Mouse (Mus musculus) hindbrain, embryonic 13.5 days (tissue): ENCODE data around the gene Extl2. TPM values are rescaled to one million over a fixed set of nuclear protein-coding genes. Genes with fewer than 3 reads are reported as not detected.

Experiments used
- ATAC-seq: fragments of 200-750 bp; cut with Nextera tagmentation; 2 replicates; pipeline ENCODE4 v1.8.0; 2017; ENCODE audit warnings: moderate TSS enrichment; ENCODE audit not compliant: low FRiP score
- H3K27ac ChIP-seq: fragments of 300-500 bp; sonication (generic); 2 replicates; pipeline ENCODE4 v1.5.1; 2015; ENCODE audit warnings: inconsistent platforms, mild to moderate bottlenecking, moderate library complexity
- H3K27me3 ChIP-seq: fragments of 300-500 bp; sonication (generic); 2 replicates; pipeline ENCODE4 v1.6.1; 2015; ENCODE audit warnings: mild to moderate bottlenecking, inconsistent platforms
- H3K36me3 ChIP-seq: fragments of 300-500 bp; sonication (generic); 2 replicates; pipeline ENCODE4 v1.6.1; 2015; ENCODE audit warnings: mild to moderate bottlenecking, inconsistent platforms
- H3K4me1 ChIP-seq: fragments of 300-500 bp; sonication (generic); replicated peaks from 2 replicates; pipeline ENCODE4 v1.6.1; 2015; ENCODE audit warnings: inconsistent platforms
- H3K4me2 ChIP-seq: fragments of 300-500 bp; sonication (generic); 2 replicates; pipeline ENCODE4 v1.6.1; 2015; ENCODE audit warnings: inconsistent platforms, mild to moderate bottlenecking, moderate library complexity
- H3K4me3 ChIP-seq: fragments of 300-500 bp; sonication (generic); 2 replicates; pipeline ENCODE4 v1.5.1; 2015; ENCODE audit warnings: mild to moderate bottlenecking, inconsistent platforms
- H3K9ac ChIP-seq: fragments of 300-500 bp; sonication (generic); 2 replicates; pipeline ENCODE4 v1.6.1; 2015; ENCODE audit warnings: mild to moderate bottlenecking, inconsistent platforms
- H3K9me3 ChIP-seq: fragments of 300-500 bp; sonication (generic); 2 replicates; pipeline ENCODE4 v1.6.1; 2016; ENCODE audit warnings: inconsistent platforms
- WGBS: fragments of 180-500 bp; shearing (Covaris S2); methylation state at CpG from one replicate; pipeline ENCODE4 v1.1.7; 2015; 5-methylcytosine and 5-hydroxymethylcytosine counted together
- polyA plus RNA-seq: library from polyadenylated mRNA; unstranded; fragments of >200 nt; fragmentation: Nextera tagmentation; extraction: Ambion mirVana; gene quantifications from 2 replicates; pipeline ENCODE4 v1.2.1, GENCODE M21; 2015

Gene Extl2
- 28.5 and 32.2 TPM in 2 replicates for polyA plus RNA-seq

DNA sequence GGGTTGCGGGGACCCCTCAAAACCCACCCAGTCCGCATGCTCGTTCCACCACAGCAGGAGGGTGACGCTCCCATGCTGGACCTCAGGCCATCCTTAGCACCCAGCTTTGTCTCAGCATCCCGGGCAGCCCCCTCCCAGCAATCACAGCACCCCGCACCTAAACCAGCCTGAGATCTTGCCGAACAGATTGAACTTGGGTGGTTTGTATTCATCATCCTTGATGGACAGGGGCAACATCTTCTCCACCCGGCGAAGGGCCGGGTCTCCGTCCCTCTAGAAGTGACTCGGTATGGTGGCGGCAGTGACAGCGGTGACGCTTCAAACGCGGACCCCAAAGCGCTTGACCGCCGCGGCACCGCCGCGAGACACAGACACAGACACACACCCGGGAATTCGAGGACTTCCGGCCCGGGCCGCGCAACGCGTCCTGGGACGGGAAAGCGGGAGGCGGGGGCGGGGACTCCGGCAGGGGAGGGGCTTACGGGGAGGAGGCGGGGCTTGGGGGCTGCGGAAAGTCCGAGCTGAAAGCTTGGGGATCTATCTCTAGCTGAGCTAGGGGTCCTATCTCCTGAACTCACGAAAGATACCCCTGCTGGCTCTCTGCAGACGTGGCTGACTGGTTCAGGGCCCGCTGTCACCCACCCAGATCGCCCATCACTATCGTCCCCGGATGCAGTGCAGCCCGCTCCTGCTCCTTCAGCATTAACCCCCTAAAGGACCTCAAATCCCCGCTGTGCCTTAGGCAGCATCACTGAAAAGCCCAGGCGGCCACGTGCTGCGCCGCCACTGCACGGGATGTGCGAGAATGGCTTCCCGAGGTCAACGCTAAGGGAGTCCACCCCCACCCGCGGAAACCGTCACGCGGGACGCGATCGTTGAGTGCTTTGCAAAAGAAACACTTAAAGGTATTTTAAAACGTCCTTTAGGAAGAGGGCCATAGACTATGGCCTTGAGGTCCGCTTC is at the start of gene Extl2, which contains the start of gene Slc30a7:
Extl2 (plus strand) TSS at position 485 of the 963 bp plus-strand sequence.
Slc30a7 (minus strand) TSS at position 429 of the 963 bp plus-strand sequence.
- H3K9me3 ChIP-seq = no peaks in the 10 kb centered on the region
- peaks cover 42% of the 10 kb centered on the region for H3K4me1 ChIP-seq
- under 1% methylated on average over 67 of the region's 67 CpGs for WGBS
- H3K4me3 ChIP-seq = peak within 1 kb of the TSS; percentile 84
- H3K27me3 ChIP-seq = no peaks in the 10 kb centered on the region
- H3K27ac ChIP-seq = peak within 1 kb of the TSS; percentile 92
- peak within 1 kb of the TSS; percentile 91 for H3K4me2 ChIP-seq
- H3K9ac ChIP-seq = peak within 1 kb of the TSS; percentile 91
- H3K36me3 ChIP-seq = peaks cover 16% of the 10 kb centered on the region
- ATAC-seq = peak; percentile 94

DNA sequence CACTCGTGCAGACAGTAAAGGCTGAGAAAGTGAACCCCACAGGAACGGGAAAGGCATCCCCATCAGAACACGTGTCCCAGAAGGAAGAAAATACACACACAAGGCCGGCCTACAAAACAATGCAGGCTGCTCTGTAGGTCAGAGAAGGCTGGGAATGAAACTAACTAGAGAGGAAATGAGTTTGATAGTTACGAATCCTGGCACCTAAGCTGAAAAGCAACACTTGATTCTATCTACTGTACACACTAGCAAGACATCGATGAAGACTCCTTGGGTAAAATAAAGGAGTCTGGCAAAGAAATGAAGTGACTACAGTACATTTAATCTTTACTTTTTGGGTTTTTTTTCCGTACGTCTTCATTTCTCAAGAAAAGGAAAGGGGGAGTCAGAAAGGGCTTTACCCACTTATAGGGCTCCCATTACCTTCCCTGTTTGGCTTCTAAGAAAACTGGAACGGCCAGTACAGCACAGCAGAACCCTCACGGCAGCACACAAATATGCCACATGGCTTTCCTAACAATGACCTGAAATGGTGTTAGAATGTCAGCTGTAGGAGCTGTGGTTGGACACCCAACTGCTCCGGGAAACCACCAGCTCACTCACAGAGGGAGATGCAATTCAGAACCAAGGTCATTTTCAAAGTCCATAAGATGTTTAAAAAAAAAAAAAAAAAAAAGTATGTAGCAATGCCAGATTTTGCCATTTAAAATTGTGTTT is 45.8 kb upstream of the Extl2 start:
- Histone ChIP-seq H3K4me2 (no peak overlapping the region), H3K27me3 (no peaks in the 10 kb centered on the region), H3K9ac (no peak overlapping the region), H3K4me1 (no peaks in the 10 kb centered on the region), H3K36me3 (peaks cover 37% of the 10 kb centered on the region), H3K9me3 (no peaks in the 10 kb centered on the region), H3K4me3 (no peak overlapping the region), H3K27ac (no peak overlapping the region)
- 81% methylated on average over 11 of the region's 11 CpGs for WGBS
- no peak for ATAC-seq

DNA sequence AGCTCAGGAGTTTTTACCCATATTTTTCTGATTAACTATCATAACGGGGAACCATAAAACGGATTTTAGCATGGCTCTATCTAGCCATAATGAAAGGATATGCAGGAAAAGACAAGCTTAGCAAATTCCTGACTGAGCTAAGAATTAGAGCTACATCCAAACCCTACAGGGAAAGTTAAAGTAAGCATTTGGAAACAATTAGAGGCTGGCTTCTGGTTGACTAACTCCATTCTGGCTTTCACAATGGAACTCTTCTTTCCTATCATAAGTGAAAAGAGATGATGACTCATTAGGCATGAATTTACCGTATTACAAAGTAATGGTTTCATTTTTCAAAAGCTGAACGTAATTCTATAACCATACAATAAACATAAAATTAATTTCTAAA is 45.2 kb upstream of the Extl2 start:
- Histone ChIP-seq H3K4me3 (no peak overlapping the region), H3K27ac (no peak overlapping the region), H3K4me1 (no peaks in the 10 kb centered on the region), H3K9me3 (no peaks in the 10 kb centered on the region), H3K9ac (no peak overlapping the region), H3K4me2 (no peak overlapping the region), H3K27me3 (no peaks in the 10 kb centered on the region), H3K36me3 (peaks cover 36% of the 10 kb centered on the region)
- ATAC-seq = no peak
- 54% methylated on average over 4 of the region's 4 CpGs for WGBS

DNA sequence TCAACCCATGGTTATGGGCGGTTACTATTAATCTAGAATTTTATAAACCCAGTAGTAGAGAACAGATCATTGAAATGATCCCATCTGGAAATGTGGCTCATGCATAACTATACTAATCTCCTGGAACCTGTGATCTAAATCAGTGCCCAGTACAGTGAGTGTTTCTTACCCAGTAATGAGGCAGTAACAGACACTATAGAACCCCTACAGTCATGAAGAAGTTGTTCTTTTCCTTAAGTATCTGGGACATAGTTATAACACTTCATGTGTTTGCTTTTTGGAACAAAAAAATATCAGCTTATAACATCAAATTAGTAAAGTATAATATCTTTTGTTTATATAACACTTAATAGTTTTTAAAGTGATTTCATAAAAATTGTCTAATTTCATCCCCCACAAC is 43.7 kb upstream of the Extl2 start:
- H3K27ac ChIP-seq = no peak overlapping the region
- 0 out of 2 replicates have a peak, but pooled peaks cover under 1% of the 10 kb centered on the region for H3K4me1 ChIP-seq
- no peak overlapping the region for H3K4me2 ChIP-seq
- ATAC-seq = no peak
- H3K9me3 ChIP-seq = no peaks in the 10 kb centered on the region
- H3K4me3 ChIP-seq = no peak overlapping the region
- no peak overlapping the region for H3K9ac ChIP-seq
- WGBS = 92% methylated on average over 1 of the region's 1 CpGs
- H3K36me3 ChIP-seq = peaks cover 25% of the 10 kb centered on the region
- no peaks in the 10 kb centered on the region for H3K27me3 ChIP-seq

DNA sequence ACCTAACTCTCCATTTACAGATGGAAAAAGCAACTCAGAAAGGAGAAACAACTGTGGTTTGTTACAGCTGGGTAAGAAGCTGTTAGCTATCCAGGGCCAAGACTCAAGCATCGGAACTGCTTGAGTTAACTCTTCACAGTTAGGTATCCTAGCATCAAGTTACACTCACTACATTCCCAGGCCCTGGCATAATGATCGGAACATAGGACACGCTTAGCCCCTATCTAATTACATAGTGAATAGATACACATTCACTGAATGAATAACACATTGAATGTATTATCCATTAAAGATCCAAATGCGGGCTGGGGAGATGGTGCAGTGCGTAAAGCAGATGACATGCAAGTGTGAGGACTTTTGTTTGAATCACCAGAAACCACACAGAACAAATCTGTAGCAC is 43.2 kb upstream of the Extl2 start:
- H3K36me3 ChIP-seq = peaks cover 22% of the 10 kb centered on the region
- no peak for ATAC-seq
- H3K9me3 ChIP-seq = no peaks in the 10 kb centered on the region
- no peaks in the 10 kb centered on the region for H3K27me3 ChIP-seq
- WGBS = 67% methylated on average over 5 of the region's 5 CpGs
- no peak overlapping the region for H3K9ac ChIP-seq
- H3K4me2 ChIP-seq = no peak overlapping the region
- H3K4me3 ChIP-seq = no peak overlapping the region
- H3K27ac ChIP-seq = no peak overlapping the region
- 0 out of 2 replicates have a peak, but pooled peaks cover 6% of the 10 kb centered on the region for H3K4me1 ChIP-seq

DNA sequence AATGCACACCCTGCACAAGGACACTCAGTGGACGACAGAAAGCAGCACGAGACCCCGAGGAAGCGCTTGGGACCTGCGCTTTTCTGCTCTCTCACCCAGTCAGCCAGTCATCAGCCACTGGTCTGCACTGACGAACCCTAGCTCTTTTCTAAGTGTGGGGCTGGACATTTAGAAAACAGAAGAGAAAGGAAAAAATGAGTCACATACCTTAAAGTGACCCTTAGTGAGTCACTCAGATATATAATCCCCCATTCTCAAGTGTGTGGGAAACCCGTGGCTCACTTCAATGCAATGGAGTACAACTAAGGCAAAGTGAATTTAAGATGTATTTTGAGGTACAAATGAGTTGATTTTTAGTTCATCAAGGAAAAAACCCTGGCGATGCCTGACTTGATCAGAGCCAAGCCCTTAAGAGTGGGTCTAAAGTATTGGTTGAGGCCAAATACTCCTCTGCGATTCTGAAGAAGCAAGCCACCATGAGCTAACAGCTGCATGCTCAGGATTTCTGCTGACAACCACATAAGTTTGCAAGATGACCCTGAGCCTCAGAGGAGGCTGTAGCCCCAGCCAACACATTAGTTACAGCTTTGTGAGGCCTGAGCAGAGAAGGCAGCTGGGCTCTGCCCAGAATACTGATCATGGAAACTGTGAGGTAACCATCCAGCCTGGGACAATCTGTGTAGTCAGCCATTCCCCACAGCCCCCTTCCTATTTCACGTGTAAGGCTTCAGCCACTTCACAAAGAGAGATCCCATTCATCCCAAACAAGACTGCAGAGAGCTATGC is 38.3 kb upstream of the Extl2 start:
- 0 out of 2 replicates have a peak, but pooled peaks cover 9% of the 10 kb centered on the region for H3K4me1 ChIP-seq
- ATAC-seq = peak; percentile 88
- no peak overlapping the region for H3K4me2 ChIP-seq
- H3K4me3 ChIP-seq = no peak overlapping the region
- WGBS = 84% methylated on average over 10 of the region's 10 CpGs
- no peak overlapping the region for H3K9ac ChIP-seq
- H3K27ac ChIP-seq = peak overlapping the region; percentile 62
- no peaks in the 10 kb centered on the region for H3K9me3 ChIP-seq
- no peaks in the 10 kb centered on the region for H3K27me3 ChIP-seq
- H3K36me3 ChIP-seq = peaks cover 52% of the 10 kb centered on the region

DNA sequence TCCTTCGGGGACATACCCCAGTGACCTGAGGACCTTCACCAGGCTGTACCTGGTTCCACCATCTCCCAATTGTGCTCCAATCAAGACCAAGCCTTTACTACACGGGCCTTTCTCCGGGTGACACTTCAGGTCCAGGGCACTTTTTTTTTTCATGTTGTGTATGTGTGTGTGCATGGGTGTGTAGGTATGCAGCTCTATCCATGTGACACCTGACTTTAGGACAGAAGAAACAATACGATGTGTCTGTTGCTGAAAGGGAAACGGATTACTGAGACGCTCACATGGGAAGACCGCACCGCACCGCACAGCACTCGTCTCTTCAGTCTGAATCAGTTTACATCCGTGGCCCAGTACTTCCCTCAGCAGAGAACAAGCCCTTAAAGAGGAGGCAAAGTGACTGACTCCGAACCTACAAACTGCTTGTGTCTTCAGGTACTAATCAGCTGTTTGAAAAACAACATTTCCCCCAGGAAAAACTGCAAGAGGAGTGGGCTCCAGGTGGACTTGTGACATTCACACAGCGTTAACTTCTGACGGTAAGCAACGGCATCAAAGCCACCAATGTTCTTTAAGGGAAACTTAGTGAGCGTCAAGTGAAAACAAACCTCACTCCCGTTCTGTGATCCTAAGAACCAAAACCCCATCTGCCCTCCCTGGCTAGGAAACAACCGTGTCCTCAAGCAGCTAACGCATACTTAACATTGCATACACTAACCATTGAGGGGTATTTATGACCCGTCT is 36.0 kb upstream of the Extl2 start:
- H3K4me1 ChIP-seq = 0 out of 2 replicates have a peak, but pooled peaks cover 9% of the 10 kb centered on the region
- peaks cover 62% of the 10 kb centered on the region for H3K36me3 ChIP-seq
- H3K9me3 ChIP-seq = no peaks in the 10 kb centered on the region

DNA sequence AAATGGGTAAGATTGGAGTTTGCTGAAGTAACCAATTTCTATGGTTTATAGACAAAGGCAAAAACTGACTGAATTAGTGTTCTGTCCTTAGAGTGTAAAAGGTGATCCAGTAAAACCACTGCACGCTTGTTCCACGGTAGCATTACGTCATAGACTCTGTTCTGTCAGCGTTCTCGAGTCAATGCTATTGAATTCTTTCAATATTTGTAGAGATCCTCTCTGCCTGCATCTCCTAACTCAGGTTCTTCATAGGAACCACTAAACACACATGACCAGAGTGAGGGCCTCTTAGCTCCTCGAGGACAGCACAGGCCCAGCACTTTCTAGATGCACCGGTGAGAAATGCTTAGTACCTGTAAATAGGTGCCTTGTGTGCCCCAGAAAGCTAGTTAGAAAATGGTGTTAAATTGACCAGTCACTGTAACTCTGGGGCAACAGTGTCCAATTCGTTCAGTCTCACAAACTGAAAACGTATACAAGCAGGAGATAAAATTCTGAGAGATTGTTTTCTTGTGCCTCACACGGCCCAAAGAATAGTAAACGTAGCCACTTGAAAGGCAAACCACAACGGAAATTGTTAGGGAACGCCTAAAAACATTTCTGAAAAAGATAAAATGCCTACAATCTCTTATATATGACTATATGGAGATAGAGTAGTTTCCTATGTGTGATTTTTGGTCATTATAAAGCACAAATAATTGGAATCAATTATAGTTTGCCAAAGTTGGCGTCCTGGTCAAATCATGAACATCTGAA is 35.2 kb upstream of the Extl2 start:
- H3K4me3 ChIP-seq = no peak overlapping the region
- 94% methylated on average over 14 of the region's 14 CpGs for WGBS
- ATAC-seq = no peak
- H3K27me3 ChIP-seq = no peaks in the 10 kb centered on the region
- H3K27ac ChIP-seq = no peak overlapping the region
- H3K9me3 ChIP-seq = no peaks in the 10 kb centered on the region
- H3K9ac ChIP-seq = no peak overlapping the region
- no peak overlapping the region for H3K4me2 ChIP-seq
- H3K4me1 ChIP-seq = 0 out of 2 replicates have a peak, but pooled peaks cover 9% of the 10 kb centered on the region
- peaks cover 67% of the 10 kb centered on the region for H3K36me3 ChIP-seq

More for the DNA sequence above, 36.0 kb upstream of the Extl2 start:
- Histone ChIP-seq H3K4me3 (no peak overlapping the region), H3K4me2 (no peak overlapping the region), H3K27me3 (no peaks in the 10 kb centered on the region), H3K27ac (no peak overlapping the region), H3K9ac (no peak overlapping the region)
- WGBS = 93% methylated on average over 20 of the region's 20 CpGs
- no peak for ATAC-seq

DNA sequence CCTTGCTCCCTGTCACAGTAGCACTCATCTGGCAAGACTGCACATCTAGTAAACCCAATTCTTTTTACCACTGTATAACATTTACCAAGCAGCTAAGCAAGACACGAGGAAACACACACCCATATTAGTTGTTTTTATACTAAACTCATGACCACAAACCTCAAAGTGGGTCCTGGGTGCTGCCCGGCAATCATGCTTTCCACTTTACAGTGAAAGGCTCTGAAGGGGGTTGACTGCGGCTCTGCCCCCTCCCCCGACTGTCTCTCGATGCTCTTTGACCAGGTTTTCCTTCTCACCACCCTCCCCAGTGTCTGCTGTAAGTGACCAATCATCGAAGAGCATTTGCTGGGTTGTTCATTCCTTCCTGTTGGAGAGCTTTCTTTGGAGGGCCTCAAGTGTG is 33.0 kb upstream of the Extl2 start:
- peaks cover 76% of the 10 kb centered on the region for H3K36me3 ChIP-seq
- WGBS = 92% methylated on average over 6 of the region's 6 CpGs
- no peak overlapping the region for H3K4me3 ChIP-seq

DNA sequence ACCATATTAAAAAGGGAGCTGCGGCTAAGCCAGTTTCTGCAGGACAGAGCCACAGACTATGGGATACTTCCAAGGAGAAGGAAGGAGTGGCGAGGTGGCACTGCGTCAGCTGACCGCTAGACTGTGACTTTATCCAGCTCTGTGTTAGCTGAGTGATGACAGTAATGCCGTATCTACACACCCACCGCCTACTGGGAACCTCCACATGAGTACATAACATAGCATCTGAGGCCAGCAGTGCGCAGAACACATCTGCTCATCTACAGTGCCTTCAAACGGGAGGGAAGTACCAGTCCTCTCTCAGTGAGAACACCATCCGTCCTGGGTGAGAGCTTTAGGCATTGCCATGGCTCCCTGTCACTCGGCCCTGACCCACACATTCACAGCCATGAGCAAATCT is 32.3 kb upstream of the Extl2 start:
- ATAC-seq = peak; percentile 36; the same call in 1 of the 2 replicates
- H3K4me3 ChIP-seq = no peak overlapping the region
- WGBS = 87% methylated on average over 10 of the region's 10 CpGs
- no peak overlapping the region for H3K9ac ChIP-seq
- H3K4me1 ChIP-seq = no peaks in the 10 kb centered on the region
- H3K9me3 ChIP-seq = no peaks in the 10 kb centered on the region
- H3K27ac ChIP-seq = no peak overlapping the region
- H3K27me3 ChIP-seq = no peaks in the 10 kb centered on the region
- no peak overlapping the region for H3K4me2 ChIP-seq
- peaks cover 75% of the 10 kb centered on the region for H3K36me3 ChIP-seq

More for the DNA sequence above, 33.0 kb upstream of the Extl2 start:
- no peak overlapping the region for H3K9ac ChIP-seq
- H3K9me3 ChIP-seq = no peaks in the 10 kb centered on the region
- H3K4me2 ChIP-seq = no peak overlapping the region
- 0 out of 2 replicates have a peak, but pooled peaks cover 2% of the 10 kb centered on the region for H3K4me1 ChIP-seq
- no peak for ATAC-seq
- no peaks in the 10 kb centered on the region for H3K27me3 ChIP-seq
- H3K27ac ChIP-seq = no peak overlapping the region

DNA sequence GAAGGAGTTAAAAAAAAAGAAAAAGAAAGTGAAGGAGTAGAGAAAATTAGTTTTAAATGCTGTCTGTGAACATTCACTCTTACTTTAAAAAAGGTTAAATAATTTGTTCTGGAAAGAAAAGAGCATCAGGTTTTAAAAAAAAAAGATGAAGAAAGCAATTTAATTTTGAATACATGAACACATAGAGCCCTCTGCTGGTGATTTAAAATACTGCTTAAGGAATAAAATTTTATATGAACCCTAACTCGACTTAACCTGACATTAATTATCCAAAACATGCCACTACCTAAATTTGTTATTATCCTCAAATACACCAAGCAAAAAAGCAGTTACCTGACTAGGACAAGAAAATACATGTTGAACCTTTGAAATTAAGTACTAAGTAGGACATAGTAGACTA is 28.3 kb upstream of the Extl2 start:
- H3K9me3 ChIP-seq = no peaks in the 10 kb centered on the region
- no peaks in the 10 kb centered on the region for H3K27me3 ChIP-seq
- peaks cover 68% of the 10 kb centered on the region for H3K36me3 ChIP-seq
- H3K4me3 ChIP-seq = no peak overlapping the region
- H3K4me2 ChIP-seq = no peak overlapping the region
- no peak overlapping the region for H3K9ac ChIP-seq
- no peak overlapping the region for H3K27ac ChIP-seq
- WGBS = 34% methylated on average over 1 of the region's 1 CpGs
- no peak for ATAC-seq
- H3K4me1 ChIP-seq = no peaks in the 10 kb centered on the region
